Mouse (Mus musculus) heart, postnatal 36 days (tissue): Measurements from ENCODE around the gene Flad1. TPM values are rescaled to one million over a fixed set of nuclear protein-coding genes. Genes with fewer than 3 reads are reported as not detected.

Experiments used
- DNase-seq, 2 experiments: peaks; one replicate each; pipeline ENCODE4 v3.0.0; 2021 to 2022
- intact Hi-C: fragments of 180-260 bp; cut with DNase I; formaldehyde crosslinking; loops from one replicate; pipeline ENCODE4 v1.15.1; 2025
- total RNA-seq, 2 experiments: library from RNA; stranded (reverse); gene quantifications; 2 replicates each; pipeline ENCODE4 v1.2.3; 2021

The Flad1 gene
- total RNA-seq, 2 experiments from 2014 or later = 44.0 to 55.1 TPM

DNA sequence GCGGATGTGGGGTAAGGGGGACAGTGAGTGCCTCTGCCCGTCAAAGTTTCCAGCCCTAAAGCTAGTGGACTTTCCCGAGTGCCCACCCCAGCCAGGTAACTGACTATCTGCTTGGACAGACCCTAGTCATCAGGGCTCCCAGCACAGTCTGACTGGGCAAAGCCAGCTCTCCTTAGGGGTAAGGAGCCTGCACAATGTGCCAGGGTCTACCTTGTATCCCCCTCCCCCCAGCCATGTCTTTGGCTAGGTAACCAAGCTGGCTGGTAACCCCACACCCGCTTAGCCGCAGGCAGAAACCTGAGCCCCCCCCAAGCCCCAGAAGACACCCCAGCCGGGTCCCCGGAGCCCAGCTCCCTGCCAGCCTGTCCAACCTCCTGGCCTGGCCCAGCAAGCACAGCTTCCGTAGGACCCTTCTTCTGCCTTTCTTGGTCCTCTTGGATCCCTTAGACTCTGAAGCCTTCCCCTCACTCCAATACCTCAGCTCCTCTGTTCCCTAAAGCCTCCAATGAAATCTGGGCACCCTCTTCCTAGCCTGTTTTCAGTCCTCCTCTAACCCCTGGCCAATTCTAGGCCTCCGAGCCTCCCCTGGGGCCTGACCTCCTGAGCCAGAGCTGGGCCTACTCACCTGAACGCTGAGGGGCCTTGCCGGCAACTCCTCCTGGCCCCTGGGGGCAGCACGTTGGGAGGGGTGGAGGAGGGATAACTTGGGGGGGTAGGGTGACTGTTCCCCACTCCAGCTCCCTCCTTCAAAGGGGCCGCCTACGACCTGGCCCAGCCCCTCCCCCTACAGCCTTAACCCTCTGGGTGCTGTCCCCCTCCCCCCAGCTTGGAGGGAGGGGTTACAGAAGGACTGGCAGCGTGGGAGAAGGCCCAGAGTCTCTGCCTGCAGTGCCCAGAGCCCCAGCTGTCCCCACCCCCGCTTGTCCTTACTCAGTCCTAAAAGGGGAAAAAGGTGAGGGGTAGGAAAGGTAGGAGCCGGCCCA, 24.9 kb downstream of the Flad1 start:
- no peak for DNase-seq
- intact Hi-C loops = no loop called here

DNA sequence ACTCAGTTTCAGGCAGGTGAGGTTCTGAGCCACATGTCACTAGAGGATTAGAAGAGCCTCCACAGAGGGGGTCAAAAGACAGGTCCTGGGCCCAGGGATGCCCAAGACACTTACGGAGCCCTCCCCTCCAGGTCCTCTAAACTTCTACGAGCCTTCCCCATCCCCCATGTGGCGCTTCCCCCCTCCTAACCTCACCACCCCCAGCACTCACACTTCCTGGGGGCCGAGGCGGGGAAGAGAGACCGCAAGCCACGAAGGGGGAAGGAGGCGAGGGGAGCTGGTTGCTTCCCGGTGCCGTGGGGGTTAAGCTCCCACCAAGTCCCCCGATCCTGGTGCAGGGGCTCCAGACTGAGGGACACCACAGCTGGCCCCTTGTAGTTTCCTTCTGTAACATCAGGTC, 26.2 kb downstream of the Flad1 start:
- no peak for DNase-seq
- intact Hi-C loops = no loop called here

DNA sequence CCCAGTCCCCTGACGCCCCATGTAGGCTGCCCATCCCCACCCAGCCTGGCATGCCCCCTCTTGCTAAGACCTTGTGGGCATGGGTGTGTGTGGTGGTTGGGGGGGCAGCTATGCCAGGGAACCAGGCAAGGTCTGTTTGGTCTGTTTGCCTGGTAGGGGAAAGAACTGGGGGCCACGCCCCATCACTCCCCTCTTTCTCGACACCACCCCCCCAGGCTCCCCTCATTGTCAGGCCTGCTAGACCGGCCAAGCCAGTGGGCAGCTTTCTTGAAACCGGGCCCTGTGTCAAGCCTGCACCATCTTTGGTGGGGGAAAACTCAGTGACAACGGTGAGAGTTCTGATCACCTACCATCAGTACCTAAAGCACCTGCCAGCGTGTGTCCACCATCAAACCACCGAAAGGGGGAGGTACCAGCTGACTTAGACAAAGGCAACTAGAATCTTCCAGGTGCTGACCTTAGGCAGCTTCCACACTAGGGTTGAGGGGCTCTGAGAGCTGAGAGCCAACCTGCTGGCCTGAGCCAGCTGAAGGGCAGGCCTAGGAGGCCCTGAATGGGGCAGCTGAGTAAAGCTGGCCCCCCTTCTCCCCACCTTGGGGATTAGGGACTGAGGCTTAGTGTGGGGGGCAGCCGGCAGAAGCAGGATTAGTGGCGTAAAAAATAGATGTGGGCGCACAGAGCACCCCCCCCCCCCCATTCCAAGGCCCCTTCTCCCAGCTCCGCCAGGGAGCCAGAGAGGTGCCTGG, 27.2 kb downstream of the Flad1 start:
- DNase-seq = no peak
- intact Hi-C loops = no loop called here

DNA sequence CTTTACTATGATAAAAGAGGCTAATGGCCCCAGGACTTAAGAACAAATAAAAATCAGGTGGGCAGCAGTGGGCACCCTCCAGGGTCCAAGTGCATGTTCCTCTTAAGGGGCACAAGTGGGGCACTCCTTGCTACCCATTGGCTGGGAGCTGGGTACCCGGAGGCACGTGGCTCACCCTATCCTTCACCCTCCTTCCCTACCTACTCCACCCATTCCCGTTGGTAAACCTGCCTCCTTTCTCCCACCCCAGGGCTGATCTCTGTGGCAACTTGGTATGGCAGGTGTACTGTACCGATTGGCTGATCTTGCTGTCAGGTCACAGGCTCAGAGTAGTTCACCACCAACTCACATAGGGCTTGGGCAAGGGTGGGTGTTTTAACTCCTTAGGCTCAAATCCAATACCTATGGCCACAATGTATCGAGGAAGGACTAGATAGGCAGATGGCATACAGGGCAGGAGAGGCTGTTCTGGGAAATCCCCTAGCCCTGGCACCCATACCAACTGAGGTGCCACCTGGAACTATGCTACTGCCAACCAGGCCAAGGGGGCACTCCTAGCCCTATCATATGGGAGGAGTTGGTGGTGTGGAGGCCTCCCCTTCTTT, 27.9 kb downstream of the Flad1 start:
- DNase-seq = no peak
- intact Hi-C loops = no loop called here

DNA sequence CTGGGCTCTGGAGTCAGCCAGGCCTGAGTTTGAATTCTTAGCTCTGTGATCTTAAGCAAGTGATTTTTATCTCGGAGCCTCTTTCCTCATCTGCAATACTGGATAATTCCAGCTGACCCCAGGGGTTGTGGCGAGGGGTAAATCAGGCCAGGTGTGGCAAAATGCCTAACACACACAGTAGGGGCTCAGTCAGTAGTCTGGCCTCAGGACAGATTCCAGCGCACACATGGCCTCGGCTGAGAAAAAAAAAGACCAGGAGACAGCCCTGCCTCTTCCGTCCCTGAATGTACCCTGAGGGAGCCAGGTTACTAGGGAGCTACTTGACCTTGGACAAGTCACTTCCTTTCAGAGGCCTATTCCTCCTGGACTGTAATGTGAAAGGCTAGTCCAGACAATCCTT, 28.7 kb downstream of the Flad1 start:
- DNase-seq = no peak
- intact Hi-C loops = no loop called here

DNA sequence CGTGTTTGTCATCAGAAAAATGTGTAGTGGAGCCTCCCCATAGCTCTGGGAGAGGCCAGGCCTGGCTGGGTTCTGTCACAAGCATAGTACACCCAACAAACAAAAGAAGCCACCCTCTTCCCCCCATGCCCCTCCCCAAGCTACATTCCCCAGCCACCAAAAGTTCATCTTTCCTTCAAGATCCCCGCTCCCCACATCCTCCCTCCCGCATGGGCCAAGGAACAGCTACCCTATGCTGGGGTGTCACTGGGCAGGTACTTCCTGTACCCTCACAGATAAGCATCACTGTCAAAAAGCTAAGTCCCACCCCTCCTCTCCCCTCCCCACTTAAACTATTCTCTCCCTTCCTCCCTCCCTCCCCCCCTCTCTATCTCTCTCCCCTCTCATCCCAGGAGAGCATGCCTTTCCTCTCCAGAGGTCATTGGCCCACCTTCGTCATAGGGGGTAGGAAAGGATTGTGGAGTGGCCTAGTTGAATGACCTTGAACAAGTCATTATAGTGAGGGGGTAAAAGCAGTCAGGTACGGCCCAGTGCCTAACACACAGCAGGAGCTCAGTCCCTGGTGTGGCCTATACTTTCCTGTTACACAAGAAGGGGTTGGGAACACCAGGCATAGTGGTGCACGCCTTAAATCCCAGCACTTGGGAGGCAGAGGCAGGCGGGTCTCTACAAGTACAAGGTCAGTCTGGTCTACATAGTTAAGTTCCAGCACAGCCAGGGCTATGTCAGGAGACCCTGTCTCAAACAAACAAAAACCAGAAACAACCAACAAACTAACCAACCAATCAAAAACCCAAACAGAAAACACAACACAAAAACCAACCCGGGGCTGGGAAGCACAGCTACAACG, 29.4 kb downstream of the Flad1 start:
- DNase-seq = no peak
- intact Hi-C loops = no loop called here

DNA sequence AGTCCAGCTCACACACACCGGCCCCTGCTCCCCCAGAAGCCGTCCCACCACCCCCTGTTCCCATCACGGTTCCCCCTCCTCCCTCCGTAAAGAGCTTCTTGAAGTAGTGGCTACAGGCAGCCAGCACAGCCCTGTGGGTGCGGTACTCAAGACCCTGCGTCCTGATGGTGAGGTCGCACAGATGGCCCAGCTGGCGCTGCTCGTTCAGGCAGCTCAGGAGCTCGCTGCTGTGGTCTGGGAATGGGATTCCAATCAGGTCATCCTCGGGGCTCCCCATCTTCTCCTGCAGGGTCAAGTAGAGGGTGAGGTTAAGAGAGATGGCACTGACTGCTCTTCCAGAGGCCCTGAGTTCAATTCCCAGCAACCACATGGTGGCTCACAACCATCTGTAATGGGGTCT, 30.4 kb downstream of the Flad1 start:
- intact Hi-C loops = no loop called here
- DNase-seq = no peak

DNA sequence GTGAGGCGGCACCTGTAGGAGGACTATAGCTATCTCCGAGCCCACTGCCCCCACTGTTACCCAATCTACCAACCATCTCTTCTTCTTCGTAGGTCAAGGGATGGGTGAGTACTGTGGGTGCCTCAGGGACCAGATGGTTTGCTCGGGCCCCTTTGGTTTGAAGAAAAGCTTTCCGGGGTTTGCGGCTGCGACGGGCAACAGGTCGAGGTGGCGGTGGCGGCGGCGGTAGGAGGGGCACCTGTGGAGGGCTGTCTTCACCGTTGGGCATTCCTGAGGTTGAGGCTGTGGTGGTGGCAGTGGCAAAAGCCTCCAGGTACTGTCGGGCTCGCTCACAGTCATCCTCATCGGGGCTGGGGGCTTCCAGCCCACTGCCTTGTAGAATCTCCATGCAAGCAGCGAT, 31.0 kb downstream of the Flad1 start:
- DNase-seq = no peak
- intact Hi-C loops = no loop called here

DNA sequence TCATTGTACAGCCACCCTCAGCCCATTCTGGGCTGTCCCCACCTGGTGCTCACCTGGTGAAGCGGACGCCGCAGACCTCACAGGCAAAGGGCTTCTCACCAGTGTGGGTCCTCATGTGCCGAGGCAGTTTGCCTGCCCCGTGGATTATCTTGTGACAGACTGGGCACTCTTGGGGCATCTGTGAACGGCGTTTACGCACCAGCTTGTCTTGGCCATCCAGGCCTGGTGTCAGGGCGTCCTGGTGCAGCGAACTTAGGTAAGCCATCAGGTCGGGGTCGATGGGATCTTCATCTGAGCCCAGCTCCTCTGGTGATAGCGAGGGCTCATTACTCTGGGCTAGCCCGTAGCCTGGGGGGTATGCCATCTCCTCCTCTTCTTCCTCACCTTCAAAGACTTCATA, 31.4 kb downstream of the Flad1 start:
- intact Hi-C loops = no loop called here
- DNase-seq = no peak

DNA sequence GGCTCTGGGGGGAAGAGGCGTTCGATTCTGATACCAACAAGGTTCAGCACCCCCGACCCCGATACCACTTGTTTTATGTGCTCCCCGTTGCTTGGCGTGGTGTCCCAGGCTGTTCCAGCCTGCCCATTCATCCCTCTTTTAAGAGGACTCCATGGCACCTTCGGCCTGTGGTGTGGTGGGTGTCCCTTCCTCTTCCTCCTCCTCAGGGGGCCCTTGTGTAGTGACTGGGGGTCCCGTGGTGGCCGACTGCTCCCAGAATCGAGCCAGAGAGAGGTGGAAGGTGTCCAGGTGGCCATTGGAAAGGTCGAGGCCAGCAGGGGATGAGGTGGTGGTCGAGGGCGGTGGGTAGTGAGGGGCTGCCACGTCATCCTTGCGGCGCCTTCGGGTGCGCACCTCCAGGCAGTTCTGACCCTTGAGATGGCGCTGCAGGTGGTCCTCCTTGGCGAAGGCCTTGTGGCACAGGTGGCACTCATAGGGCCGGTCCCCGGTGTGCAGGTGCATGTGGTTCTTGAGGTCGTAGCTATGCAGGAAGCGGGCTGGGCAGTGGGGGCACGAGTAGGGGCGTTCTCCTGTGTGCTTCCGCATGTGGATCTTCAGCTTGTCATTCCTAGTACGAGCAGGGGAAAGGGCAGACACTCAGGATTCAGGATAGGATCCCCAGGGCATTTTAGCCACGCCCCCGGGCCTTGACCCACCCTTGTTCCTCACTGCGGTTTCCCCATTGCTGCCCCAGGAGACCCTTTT, 32.1 kb downstream of the Flad1 start:
- intact Hi-C loops = loop anchor here (2.0 kb wide), 1 partner anchor 13 kb away; no protein-coding TSS in a partner anchor
- DNase-seq = no peak

DNA sequence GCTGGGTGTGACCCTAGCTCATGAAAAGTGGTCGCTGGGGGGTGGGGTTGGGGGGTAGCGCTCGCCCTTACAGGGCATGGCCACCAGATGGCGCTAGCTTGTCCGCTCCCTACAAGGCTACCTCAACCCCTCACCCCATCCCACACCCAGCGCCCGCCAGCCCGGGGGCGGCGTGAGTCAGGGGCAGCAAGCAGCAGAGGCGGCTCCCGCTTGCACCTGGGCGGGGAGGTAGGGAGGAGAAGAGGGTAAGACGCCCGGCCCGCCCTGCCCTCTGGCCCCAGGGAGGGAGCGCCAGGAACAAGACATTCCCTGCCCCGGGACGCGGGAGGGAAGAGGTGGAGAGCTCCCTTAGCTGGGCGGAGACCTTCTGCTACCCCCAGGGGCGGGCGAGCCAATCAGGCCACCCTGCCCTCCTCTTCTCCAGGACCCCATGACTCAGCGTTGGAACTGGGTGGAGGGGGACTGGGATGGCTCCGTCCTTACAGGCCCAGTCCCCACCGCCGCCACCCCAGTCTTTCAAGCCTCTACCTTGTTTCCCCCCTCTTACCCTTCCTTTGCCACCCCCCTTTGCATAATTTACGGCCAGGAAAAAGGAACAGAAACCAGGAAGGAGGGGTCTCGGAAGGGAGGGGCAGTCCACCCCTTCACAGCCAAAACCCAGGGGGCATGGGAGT, 33.1 kb downstream of the Flad1 start:
- intact Hi-C loops = loop anchor here (1.0 to 2.0 kb wide), 2 partner anchors 14 to 107 kb away; no protein-coding TSS in a partner anchor

DNA sequence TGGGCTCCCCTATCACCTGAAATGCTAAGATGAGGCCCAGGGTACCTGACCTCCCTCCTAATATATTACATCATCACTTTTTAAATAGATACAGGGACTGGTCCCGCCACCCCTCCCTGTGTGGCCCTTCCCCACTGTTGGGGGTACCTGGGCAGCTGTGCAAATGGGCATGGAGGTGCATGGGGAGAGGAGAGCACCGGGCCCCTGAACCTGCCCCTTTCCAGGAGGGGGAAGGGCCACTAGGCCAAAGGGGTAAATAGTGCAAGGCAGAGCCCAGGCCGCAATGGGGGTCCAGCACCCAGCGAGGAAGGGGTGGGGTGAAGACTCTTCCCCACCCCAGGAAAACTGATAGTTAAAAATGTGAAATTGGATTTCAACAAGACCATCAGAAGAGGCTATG, 33.8 kb downstream of the Flad1 start:
- DNase-seq = no peak
- intact Hi-C loops = loop anchor here (1.0 to 2.0 kb wide), 2 partner anchors 15 to 107 kb away; no protein-coding TSS in a partner anchor

More for the DNA sequence above, 33.1 kb downstream of the Flad1 start:
- DNase-seq = peak; percentile 72 to 86

DNA sequence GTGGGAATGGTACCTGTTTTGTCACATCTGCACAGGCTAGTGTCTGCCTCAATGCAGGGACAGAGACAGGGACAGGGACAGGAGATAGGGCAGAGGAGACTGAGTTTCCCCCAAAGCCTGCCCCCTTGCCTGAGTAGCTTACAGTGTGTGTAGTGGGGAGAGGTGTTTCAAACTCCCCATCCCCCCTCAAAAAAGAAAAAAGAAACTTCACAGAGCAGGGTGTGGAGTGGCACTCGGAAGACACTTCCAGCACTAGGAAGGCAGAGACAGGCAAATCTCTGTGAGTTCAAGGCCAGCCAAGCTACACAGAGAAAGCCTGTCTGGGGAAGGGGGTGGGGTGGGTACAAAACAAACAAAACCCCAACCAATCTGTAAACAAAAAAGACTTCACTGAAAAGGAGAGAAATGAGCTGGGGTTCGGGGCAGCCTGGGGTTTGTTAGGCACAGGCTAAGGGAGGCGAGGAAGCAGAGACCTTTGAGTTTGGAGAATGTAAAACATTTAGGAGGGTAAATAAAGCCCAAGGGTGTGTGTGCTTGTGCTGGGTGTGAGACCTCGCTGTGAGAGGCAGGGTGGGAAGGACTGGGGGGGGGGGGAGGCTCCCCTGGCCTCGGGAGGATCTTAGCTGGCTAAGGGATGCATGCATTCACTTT, 38.0 kb downstream of the Flad1 start:
- no peak for DNase-seq
- intact Hi-C loops = no loop called here

DNA sequence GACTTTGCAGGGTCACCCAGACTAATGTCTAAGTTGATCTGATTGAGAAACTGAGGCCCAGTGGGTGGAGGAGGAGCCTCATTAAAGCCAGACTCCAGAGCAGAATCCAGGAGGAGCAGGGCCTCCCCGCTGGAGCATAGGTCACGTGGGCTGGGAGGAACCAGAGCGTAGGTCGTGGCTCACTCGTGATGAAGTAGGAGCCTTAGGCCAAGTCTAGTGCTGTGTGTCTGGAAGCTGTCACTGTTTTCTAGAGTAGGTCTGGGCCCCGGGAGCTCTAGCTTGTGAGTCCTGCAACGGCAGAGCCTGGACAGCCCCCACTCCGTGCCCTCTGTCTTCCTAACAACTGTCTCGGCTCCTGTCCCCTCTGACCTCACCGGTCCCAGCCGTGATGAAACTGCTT, 44.3 kb downstream of the Flad1 start:
- DNase-seq = no peak
- intact Hi-C loops = no loop called here

DNA sequence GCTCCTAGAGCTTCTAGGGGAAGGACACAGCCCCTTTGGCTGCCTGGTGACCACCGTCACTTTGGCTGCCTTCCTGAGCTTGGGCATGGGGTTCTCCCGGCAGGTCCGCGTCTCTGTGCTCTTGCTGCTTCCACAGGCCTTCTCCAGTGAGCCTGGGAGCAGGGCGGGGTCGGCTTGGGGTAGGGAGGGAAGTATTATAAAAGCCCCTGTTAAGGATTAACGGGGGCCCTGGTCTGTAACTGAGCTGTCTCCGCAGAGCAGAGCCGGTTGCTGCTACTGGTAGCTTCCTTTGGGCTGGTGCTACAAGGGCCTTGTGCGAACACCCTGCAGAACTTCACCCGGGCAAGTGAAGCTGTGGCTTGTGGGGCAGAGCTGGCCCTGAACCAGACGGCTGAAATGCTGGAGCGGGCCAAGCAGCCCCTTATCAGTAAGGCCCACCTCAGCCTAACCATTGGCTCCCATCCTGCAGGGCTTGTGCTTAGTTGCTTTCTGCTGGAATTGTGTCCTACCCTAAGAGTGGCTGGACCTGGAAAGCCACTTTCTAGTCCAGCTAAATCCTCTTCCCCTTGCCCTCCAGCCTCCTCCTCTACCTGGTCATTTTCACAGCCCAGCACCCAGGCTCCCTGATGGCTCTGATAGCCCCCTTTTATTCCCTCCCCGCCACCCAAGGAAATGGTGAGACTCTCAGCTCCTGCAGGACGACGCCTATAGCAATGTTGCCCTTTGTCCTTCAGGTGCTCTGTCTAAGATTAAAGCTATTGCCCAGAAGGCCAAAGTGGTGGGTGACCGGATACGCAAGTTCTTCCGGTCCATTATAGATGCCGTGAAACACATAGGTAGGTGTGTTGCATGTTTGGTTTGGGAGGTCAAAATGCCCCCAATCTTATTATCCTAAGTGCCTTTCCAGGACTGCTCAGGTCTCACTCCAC, 45.9 kb downstream of the Flad1 start:
- intact Hi-C loops = no loop called here
- no peak for DNase-seq

DNA sequence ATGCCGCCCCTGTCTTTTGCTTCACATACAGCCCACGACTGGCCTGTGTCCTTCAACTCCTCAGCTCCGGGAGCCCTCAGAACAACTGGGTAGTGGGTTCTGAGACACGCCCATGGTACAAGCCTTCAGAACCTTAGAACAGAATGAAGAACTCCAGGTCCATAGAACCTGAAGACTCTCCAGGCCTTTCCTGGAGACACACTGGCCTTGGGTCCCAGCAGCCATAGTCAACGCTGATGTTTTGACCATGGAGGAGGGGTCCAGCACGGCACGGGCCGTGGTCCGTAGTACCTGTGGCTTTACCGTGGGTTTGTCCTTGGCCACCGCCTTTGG, 46.6 kb downstream of the Flad1 start, which contains the start of gene Dcst1:
TSS of gene Dcst1 (minus strand) at position 101 of the 333 bp plus-strand sequence.
- no peak for DNase-seq
- intact Hi-C loops = no loop called here

DNA sequence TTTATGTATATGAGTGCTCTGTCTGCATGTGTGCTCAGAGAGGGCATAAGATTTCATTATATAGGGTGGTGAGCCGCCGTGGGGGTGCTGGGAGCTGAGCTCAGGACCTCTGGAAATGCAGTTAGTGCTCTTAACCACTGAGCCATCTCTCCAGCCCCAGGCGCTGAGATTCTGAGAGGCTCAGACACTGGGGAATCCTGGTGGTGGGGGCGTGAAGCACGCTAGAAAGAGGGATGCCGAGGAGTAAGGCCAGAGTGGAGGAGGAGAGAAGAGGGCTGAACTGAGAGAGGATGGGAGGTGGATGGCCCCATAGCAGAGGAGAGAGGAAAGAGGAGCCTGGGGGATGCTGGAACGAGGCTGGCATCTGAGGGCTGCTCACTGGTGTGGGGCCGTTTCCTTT, 47.0 kb downstream of the Flad1 start:
- intact Hi-C loops = no loop called here
- DNase-seq = no peak
